Mouse (Mus musculus): Measurements from ENCODE around the gene Rad9a. TPM values are rescaled to one million over a fixed set of nuclear protein-coding genes. Genes with fewer than 3 reads are reported as not detected.
A peak's percentile ranks its signal among the peaks of the same experiment; 100 is the strongest.

The Rad9a gene
- polyA plus RNA-seq, 1 experiment: 16.7 TPM

- TF ChIP-seq REST (IDR thresholded peaks at IDR 0.05; ENCODE audit: insufficient read depth, insufficient read length): no peak
- Histone ChIP-seq H3K36me3 (ENCODE audit: control insufficient read depth, insufficient read depth) (peaks cover 15% of the 10 kb centered on the region), H3ac (ENCODE audit: control insufficient read depth, insufficient read length) (no peak overlapping the region), H3K27me3 (ENCODE audit: control insufficient read depth, insufficient read depth, insufficient read length) (no peaks in the 10 kb centered on the region), H3K4me2 (ENCODE audit: low read depth) (no peak overlapping the region), H3K79me2 (ENCODE audit: control insufficient read depth, insufficient read depth) (peaks cover under 1% of the 10 kb centered on the region), H3K4me3 (no peak overlapping the region)
Measured at GRCm38 (mm10) chr19:4156771-4157170, 44.7 kb downstream of the Rad9a start.

GRCm38 (mm10) chr19:4156073-4156579 is 45.3 kb downstream of the Rad9a start:
- H3K79me2 ChIP-seq (ENCODE audit: control insufficient read depth, insufficient read depth): no peaks in the 10 kb centered on the region
- H3K4me3 ChIP-seq: no peak overlapping the region
- no peak overlapping the region for H3K4me2 ChIP-seq (ENCODE audit: low read depth)
- TF ChIP-seq SRF (IDR thresholded peaks at IDR 0.05; ENCODE audit: control insufficient read depth, insufficient read length, low read depth) (no peak), MYOD1 (IDR thresholded peaks at IDR 0.05; ENCODE audit: control insufficient read depth in 1 of 3, insufficient read length in 2 of 3, low read depth in 2 of 3) (peak in 1 of 3 experiments; percentile 8), TCF12 (IDR thresholded peaks at IDR 0.05; ENCODE audit: insufficient read depth, poor library complexity, severe bottlenecking) (no peak), USF1 (IDR thresholded peaks at IDR 0.05; ENCODE audit: low read depth) (no peak), CEBPB (IDR thresholded peaks at IDR 0.05; ENCODE audit: insufficient read depth, poor library complexity, severe bottlenecking) (no peak), POLR2A (IDR thresholded peaks at IDR 0.05; ENCODE audit: insufficient read length, low read depth) (peak; percentile 21), POLR2AphosphoS2 (IDR thresholded peaks at IDR 0.05; ENCODE audit: insufficient read length, low read depth) (peak; percentile 47), MYOG (IDR thresholded peaks at IDR 0.05; ENCODE audit: control insufficient read depth in 1 of 3, insufficient read depth in 1 of 3, insufficient read length in 2 of 3, low read depth in 2 of 3) (peak in 1 of 3 experiments; percentile 9), TCF3 (IDR thresholded peaks at IDR 0.05; ENCODE audit: insufficient read length, low read depth) (no peak), REST (IDR thresholded peaks at IDR 0.05; ENCODE audit: insufficient read depth, insufficient read length) (no peak), MAX (IDR thresholded peaks at IDR 0.05; ENCODE audit: low read depth) (no peak), E2F4 (IDR thresholded peaks at IDR 0.05; ENCODE audit: insufficient read depth) (no peak)
- H3K36me3 ChIP-seq (ENCODE audit: control insufficient read depth, insufficient read depth): peaks cover 12% of the 10 kb centered on the region
- H3K27me3 ChIP-seq (ENCODE audit: control insufficient read depth, insufficient read depth, insufficient read length): no peaks in the 10 kb centered on the region
- no peak overlapping the region for H3ac ChIP-seq (ENCODE audit: control insufficient read depth, insufficient read length)

- H3K27me3 ChIP-seq (ENCODE audit: control insufficient read depth, insufficient read depth, insufficient read length): no peaks in the 10 kb centered on the region
- no peak overlapping the region for H3K4me2 ChIP-seq (ENCODE audit: low read depth)
- no peak overlapping the region for H3ac ChIP-seq (ENCODE audit: control insufficient read depth, insufficient read length)
- peaks cover 14% of the 10 kb centered on the region for H3K36me3 ChIP-seq (ENCODE audit: control insufficient read depth, insufficient read depth)
- no peak overlapping the region for H3K4me3 ChIP-seq
- TF ChIP-seq MYOG (IDR thresholded peaks at IDR 0.05; ENCODE audit: control insufficient read depth in 1 of 3, insufficient read depth in 1 of 3, insufficient read length in 2 of 3, low read depth in 2 of 3) (no peak), TCF12 (IDR thresholded peaks at IDR 0.05; ENCODE audit: insufficient read depth, poor library complexity, severe bottlenecking) (no peak), E2F4 (IDR thresholded peaks at IDR 0.05; ENCODE audit: insufficient read depth) (no peak), CEBPB (IDR thresholded peaks at IDR 0.05; ENCODE audit: insufficient read depth, poor library complexity, severe bottlenecking) (no peak), POLR2A (IDR thresholded peaks at IDR 0.05; ENCODE audit: insufficient read length, low read depth) (no peak), MYOD1 (IDR thresholded peaks at IDR 0.05; ENCODE audit: control insufficient read depth in 1 of 3, insufficient read length in 2 of 3, low read depth in 2 of 3) (no peak), REST (IDR thresholded peaks at IDR 0.05; ENCODE audit: insufficient read depth, insufficient read length) (no peak)
- no peaks in the 10 kb centered on the region for H3K79me2 ChIP-seq (ENCODE audit: control insufficient read depth, insufficient read depth)
Measured at GRCm38 (mm10) chr19:4155223-4156072, 46.0 kb downstream of the Rad9a start.

- Histone ChIP-seq H3K36me3 (ENCODE audit: control insufficient read depth, insufficient read depth) (peaks cover 13% of the 10 kb centered on the region), H3K4me2 (ENCODE audit: low read depth) (no peak overlapping the region), H3K79me2 (ENCODE audit: control insufficient read depth, insufficient read depth) (peaks cover 4% of the 10 kb centered on the region), H3ac (ENCODE audit: control insufficient read depth, insufficient read length) (no peak overlapping the region), H3K4me3 (no peak overlapping the region), H3K27me3 (ENCODE audit: control insufficient read depth, insufficient read depth, insufficient read length) (no peaks in the 10 kb centered on the region)
- TF ChIP-seq TCF3 (IDR thresholded peaks at IDR 0.05; ENCODE audit: insufficient read length, low read depth): no peak
- peak; percentile 73 for TF ChIP-seq POLR2AphosphoS2 (IDR thresholded peaks at IDR 0.05; ENCODE audit: insufficient read length, low read depth)
- TF ChIP-seq POLR2A (IDR thresholded peaks at IDR 0.05; ENCODE audit: insufficient read length, low read depth): peak; percentile 10
- TF ChIP-seq E2F4 (IDR thresholded peaks at IDR 0.05; ENCODE audit: insufficient read depth): no peak
- no peak for TF ChIP-seq USF1 (IDR thresholded peaks at IDR 0.05; ENCODE audit: low read depth)
- TF ChIP-seq TCF12 (IDR thresholded peaks at IDR 0.05; ENCODE audit: insufficient read depth, poor library complexity, severe bottlenecking): no peak
- no peak for TF ChIP-seq REST (IDR thresholded peaks at IDR 0.05; ENCODE audit: insufficient read depth, insufficient read length)
- no peak for TF ChIP-seq CEBPB (IDR thresholded peaks at IDR 0.05; ENCODE audit: insufficient read depth, poor library complexity, severe bottlenecking)
- no peak for TF ChIP-seq MYOG (IDR thresholded peaks at IDR 0.05; ENCODE audit: control insufficient read depth in 1 of 3, insufficient read depth in 1 of 3, insufficient read length in 2 of 3, low read depth in 2 of 3)
- TF ChIP-seq MAX (IDR thresholded peaks at IDR 0.05; ENCODE audit: low read depth): no peak
- TF ChIP-seq MYOD1 (IDR thresholded peaks at IDR 0.05; ENCODE audit: control insufficient read depth in 1 of 3, insufficient read length in 2 of 3, low read depth in 2 of 3): no peak
- TF ChIP-seq SRF (IDR thresholded peaks at IDR 0.05; ENCODE audit: control insufficient read depth, insufficient read length, low read depth): no peak
Measured at GRCm38 (mm10) chr19:4154437-4155222, 46.8 kb downstream of the Rad9a start.
